Mouse (Mus musculus): ENCODE measurements around the gene Hist4h4. TPM values are rescaled to one million over a fixed set of nuclear protein-coding genes. Genes with fewer than 3 reads are reported as not detected.

The Hist4h4 gene
- polyA plus RNA-seq (2015; fragmentation: Nextera tagmentation; extraction: Ambion mirVana), result 1.1 TPM in 2 replicates

DNA sequence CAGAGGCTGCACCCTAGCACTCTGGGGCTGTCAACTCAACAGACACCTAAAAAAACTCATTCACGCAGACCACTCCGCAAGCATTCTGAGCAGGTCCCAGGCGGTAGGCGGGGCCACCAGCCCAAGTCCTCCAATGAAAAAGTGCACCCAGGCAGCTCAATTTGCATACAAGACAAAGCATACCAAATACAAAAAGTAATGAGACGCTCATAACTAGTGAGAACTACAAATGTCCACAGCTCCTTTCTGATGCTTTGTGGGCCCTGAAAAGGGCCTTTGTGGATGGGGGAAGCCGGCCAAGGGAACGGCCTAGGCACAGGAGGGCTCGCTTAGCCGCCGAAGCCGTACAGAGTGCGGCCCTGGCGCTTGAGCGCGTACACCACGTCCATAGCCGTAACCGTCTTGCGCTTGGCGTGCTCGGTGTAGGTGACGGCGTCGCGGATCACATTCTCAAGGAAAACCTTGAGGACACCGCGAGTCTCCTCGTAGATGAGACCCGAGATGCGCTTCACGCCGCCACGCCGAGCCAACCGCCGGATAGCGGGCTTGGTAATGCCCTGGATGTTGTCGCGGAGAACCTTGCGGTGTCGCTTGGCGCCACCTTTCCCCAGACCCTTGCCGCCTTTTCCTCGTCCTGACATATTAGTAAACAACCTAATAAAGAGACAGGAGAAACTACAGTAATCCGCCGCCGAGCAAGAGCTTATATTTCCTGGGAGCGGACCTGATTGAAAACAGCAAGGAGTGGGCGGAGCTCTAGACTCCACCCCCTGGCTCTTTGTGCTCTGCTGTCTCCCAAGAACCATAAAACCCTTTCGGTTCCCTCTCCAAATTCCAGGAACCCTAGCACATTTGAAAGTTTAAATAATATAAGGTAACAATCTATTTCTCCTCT is at the start of gene Hist4h4:
Gene Hist4h4 (minus strand): TSS at position 677 of the 895 bp plus-strand sequence.
- Histone ChIP-seq H3K27me3 (no peaks in the 10 kb centered on the region), H3K4me3 (replicated peaks) (peak within 1 kb of the TSS; percentile 69), H3K9me3 (no peaks in the 10 kb centered on the region), H3K36me3 (no peaks in the 10 kb centered on the region), H3K27ac (peak within 1 kb of the TSS; percentile 100), H3K4me1 (replicated peaks) (peaks cover 25% of the 10 kb centered on the region), H3K4me2 (replicated peaks) (peak within 1 kb of the TSS; percentile 76), H3K9ac (replicated peaks) (peak within 1 kb of the TSS; percentile 92)
- WGBS, result under 1% methylated on average over 50 of the region's 50 CpGs
- ATAC-seq, result peak; percentile 79

- H3K4me1 ChIP-seq (replicated peaks), result 0 out of 2 replicates have a peak, but pooled peaks cover 5% of the 10 kb centered on the region
- peak overlapping the region; percentile 32; the same call in 1 of the 2 replicates for H3K27ac ChIP-seq
- H3K27me3 ChIP-seq, result no peaks in the 10 kb centered on the region
- WGBS, result 59% methylated on average over 3 of the region's 3 CpGs
- H3K4me2 ChIP-seq (replicated peaks), result no peak overlapping the region
- no peaks in the 10 kb centered on the region for H3K36me3 ChIP-seq
- H3K4me3 ChIP-seq (replicated peaks), result no peak overlapping the region
- no peaks in the 10 kb centered on the region for H3K9me3 ChIP-seq
- no peak for ATAC-seq
- no peak overlapping the region for H3K9ac ChIP-seq (replicated peaks)
Observed at GRCm38 (mm10) chr6:136852762-136853161, 48.5 kb upstream of the Hist4h4 start.

DNA sequence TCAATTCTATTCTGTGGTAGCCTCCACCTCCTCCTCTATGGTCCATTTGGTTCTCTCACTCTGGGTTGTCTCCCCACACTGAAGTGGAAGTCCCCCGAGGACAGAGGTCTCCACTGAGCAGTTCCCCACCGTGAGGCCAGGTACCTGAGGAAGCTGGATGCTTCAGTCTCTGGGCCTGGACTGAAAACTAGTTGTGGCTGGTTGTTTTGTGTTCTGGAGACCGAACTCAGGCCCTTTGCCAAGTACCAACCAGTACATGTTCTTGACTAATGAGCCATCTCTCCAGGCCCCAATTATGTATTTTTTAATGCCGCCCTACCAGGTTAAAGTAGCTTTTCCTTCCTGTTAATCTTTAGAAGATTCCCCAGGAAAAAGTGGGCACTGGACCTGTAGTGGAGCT is 48.1 kb upstream of the Hist4h4 start:
- H3K36me3 ChIP-seq, result no peaks in the 10 kb centered on the region
- no peak for ATAC-seq
- no peak overlapping the region for H3K4me2 ChIP-seq (replicated peaks)
- peak overlapping the region; percentile 32; the same call in 1 of the 2 replicates for H3K27ac ChIP-seq
- H3K9ac ChIP-seq (replicated peaks), result no peak overlapping the region
- no peaks in the 10 kb centered on the region for H3K9me3 ChIP-seq
- 0 out of 2 replicates have a peak, but pooled peaks cover 2% of the 10 kb centered on the region for H3K4me1 ChIP-seq (replicated peaks)
- H3K27me3 ChIP-seq, result no peaks in the 10 kb centered on the region
- no peak overlapping the region for H3K4me3 ChIP-seq (replicated peaks)
- 86% methylated on average over 4 of the region's 4 CpGs for WGBS

- no peaks in the 10 kb centered on the region for H3K27me3 ChIP-seq
- 85% methylated on average over 6 of the region's 6 CpGs for WGBS
- H3K27ac ChIP-seq, result no peak overlapping the region
- H3K36me3 ChIP-seq, result no peaks in the 10 kb centered on the region
- 0 out of 2 replicates have a peak, but pooled peaks cover 2% of the 10 kb centered on the region for H3K4me1 ChIP-seq (replicated peaks)
- no peak overlapping the region for H3K4me3 ChIP-seq (replicated peaks)
- ATAC-seq, result no peak
- H3K9ac ChIP-seq (replicated peaks), result no peak overlapping the region
- H3K9me3 ChIP-seq, result no peaks in the 10 kb centered on the region
- no peak overlapping the region for H3K4me2 ChIP-seq (replicated peaks)
Observed at GRCm38 (mm10) chr6:136850267-136850666, 46.1 kb upstream of the Hist4h4 start.

DNA sequence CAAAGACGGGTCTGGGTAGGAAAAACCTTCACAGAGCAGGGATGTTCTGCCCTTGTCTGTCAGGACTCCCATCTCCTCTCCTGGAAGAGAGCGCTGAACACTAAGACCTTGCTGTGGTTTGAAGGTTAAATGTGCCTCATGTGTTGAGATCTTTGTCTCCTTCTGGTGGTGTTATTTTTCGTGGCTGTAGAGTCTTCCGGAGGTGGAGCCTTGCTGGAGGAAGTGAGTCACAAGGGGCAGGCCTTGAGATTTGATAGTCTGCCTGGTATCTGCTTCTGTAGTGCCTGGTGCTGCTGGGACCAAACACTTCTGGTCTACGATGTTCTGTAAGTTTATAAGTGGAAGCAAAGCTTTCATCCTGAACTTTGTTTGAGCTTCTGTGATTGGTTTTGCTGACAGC is 44.8 kb upstream of the Hist4h4 start:
- Histone ChIP-seq H3K27ac (no peak overlapping the region), H3K36me3 (no peaks in the 10 kb centered on the region), H3K4me1 (replicated peaks) (0 out of 2 replicates have a peak, but pooled peaks cover 2% of the 10 kb centered on the region), H3K4me2 (replicated peaks) (no peak overlapping the region), H3K9ac (replicated peaks) (no peak overlapping the region), H3K27me3 (no peaks in the 10 kb centered on the region), H3K4me3 (replicated peaks) (no peak overlapping the region), H3K9me3 (no peaks in the 10 kb centered on the region)
- WGBS, result 90% methylated on average over 5 of the region's 5 CpGs
- ATAC-seq, result no peak

DNA sequence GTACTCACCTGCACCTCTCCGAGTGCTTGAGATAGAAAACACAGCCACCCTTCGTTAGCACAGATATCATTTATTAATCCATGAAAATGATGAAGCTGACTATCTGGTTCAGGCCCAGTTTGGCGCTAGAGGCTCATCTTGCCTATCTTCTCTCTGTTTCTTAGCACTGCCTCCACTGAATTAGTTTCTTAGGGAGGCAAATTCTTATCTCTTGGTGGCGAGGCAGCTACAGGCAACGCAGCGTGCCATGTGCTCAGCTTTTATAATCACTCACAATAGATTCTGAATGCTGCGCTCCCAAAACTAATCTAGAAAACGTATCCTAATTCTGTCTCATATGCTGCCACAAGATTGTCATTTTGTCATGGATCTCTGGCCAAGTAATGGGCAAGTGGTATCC is 44.2 kb upstream of the Hist4h4 start:
- Histone ChIP-seq H3K36me3 (no peaks in the 10 kb centered on the region), H3K9me3 (no peaks in the 10 kb centered on the region), H3K4me3 (replicated peaks) (no peak overlapping the region), H3K27ac (no peak overlapping the region), H3K4me1 (replicated peaks) (0 out of 2 replicates have a peak, but pooled peaks cover 2% of the 10 kb centered on the region), H3K27me3 (no peaks in the 10 kb centered on the region), H3K9ac (replicated peaks) (no peak overlapping the region), H3K4me2 (replicated peaks) (no peak overlapping the region)
- WGBS, result 89% methylated on average over 8 of the region's 8 CpGs
- no peak for ATAC-seq

DNA sequence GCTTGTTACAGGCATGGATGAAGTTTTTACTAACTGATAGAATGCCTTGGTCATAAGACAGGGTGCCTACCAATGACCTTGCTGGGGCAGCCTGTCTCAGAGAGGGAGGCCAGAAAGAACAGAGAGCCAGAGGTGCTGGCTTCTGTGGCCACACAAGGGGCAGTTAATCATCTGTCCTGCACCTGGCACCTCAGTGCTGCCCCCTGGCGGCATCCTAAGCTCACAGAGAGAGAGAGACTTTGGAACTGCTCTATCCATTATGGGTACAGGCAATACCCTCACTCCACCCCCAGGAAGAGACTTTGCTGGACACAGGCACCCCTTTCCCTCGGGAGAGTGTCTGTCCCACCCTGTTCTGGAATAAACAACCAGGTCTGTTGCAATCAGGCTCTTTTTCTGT is 43.6 kb upstream of the Hist4h4 start:
- no peak overlapping the region for H3K27ac ChIP-seq
- 0 out of 2 replicates have a peak, but pooled peaks cover 2% of the 10 kb centered on the region for H3K4me1 ChIP-seq (replicated peaks)
- no peaks in the 10 kb centered on the region for H3K9me3 ChIP-seq
- no peak overlapping the region for H3K9ac ChIP-seq (replicated peaks)
- ATAC-seq, result no peak
- H3K4me2 ChIP-seq (replicated peaks), result no peak overlapping the region
- H3K27me3 ChIP-seq, result no peaks in the 10 kb centered on the region
- no peaks in the 10 kb centered on the region for H3K36me3 ChIP-seq
- WGBS, result 20% methylated on average over 2 of the region's 2 CpGs
- no peak overlapping the region for H3K4me3 ChIP-seq (replicated peaks)

- no peak overlapping the region for H3K27ac ChIP-seq
- H3K4me1 ChIP-seq (replicated peaks), result no peaks in the 10 kb centered on the region
- no peaks in the 10 kb centered on the region for H3K36me3 ChIP-seq
- no peak overlapping the region for H3K4me3 ChIP-seq (replicated peaks)
- H3K9ac ChIP-seq (replicated peaks), result no peak overlapping the region
- WGBS, result 91% methylated on average over 3 of the region's 3 CpGs
- H3K4me2 ChIP-seq (replicated peaks), result no peak overlapping the region
- H3K9me3 ChIP-seq, result no peaks in the 10 kb centered on the region
- no peak for ATAC-seq
- no peaks in the 10 kb centered on the region for H3K27me3 ChIP-seq
Observed at GRCm38 (mm10) chr6:136847267-136847666, 43.1 kb upstream of the Hist4h4 start.

DNA sequence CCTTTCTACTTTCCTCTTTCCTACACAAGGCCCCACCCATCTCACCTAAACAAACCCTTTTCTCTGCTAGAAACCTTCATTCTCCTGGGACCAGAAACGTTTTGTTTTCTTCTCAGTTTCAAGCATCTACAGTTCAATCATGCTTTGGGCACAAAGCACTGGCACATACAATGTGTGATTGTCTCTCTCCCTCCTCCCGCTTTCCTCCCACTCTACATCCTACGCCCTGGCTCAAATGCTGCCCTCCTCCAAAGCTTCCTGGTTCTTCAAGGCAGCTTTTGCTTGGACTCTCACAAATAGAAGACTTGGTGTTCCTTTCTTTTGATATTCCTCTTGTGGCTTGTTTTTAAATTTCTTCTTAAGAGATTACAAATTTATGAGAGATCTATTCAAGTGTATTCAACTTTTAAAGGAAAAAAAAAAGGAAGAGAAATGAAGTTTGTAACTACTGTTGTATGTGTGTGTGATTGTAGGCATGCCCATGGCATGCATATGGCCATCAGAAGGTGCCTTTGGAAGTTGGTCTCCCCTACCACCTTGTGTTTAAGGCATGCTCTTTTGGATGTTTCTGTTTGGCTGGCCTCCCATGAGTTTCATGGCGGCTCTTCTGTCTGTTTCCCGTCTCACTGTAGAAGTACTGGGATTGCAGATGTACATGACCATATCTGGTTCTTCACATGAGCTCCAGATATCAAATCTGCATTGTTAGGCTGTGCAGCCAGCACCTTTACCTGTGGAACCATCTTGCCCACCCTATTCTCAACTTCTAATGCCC is 41.7 kb upstream of the Hist4h4 start:
- 82% methylated on average over 5 of the region's 5 CpGs for WGBS
- Histone ChIP-seq H3K9me3 (no peaks in the 10 kb centered on the region), H3K4me2 (replicated peaks) (no peak overlapping the region), H3K9ac (replicated peaks) (no peak overlapping the region), H3K4me3 (replicated peaks) (no peak overlapping the region), H3K27ac (no peak overlapping the region), H3K4me1 (replicated peaks) (no peaks in the 10 kb centered on the region), H3K36me3 (no peaks in the 10 kb centered on the region), H3K27me3 (no peaks in the 10 kb centered on the region)
- ATAC-seq, result no peak

- Histone ChIP-seq H3K36me3 (no peaks in the 10 kb centered on the region), H3K4me1 (replicated peaks) (no peaks in the 10 kb centered on the region), H3K27ac (no peak overlapping the region), H3K9me3 (no peaks in the 10 kb centered on the region), H3K27me3 (no peaks in the 10 kb centered on the region), H3K4me3 (replicated peaks) (no peak overlapping the region), H3K9ac (replicated peaks) (no peak overlapping the region), H3K4me2 (replicated peaks) (no peak overlapping the region)
- 63% methylated on average over 2 of the region's 2 CpGs for WGBS
- ATAC-seq, result no peak
Observed at GRCm38 (mm10) chr6:136844903-136845302, 40.7 kb upstream of the Hist4h4 start.

- H3K27ac ChIP-seq, result no peak overlapping the region
- ATAC-seq, result no peak
- no peak overlapping the region for H3K4me3 ChIP-seq (replicated peaks)
- H3K4me2 ChIP-seq (replicated peaks), result no peak overlapping the region
- no peak overlapping the region for H3K9ac ChIP-seq (replicated peaks)
- no peaks in the 10 kb centered on the region for H3K36me3 ChIP-seq
- WGBS, result 89% methylated on average over 3 of the region's 3 CpGs
- no peaks in the 10 kb centered on the region for H3K9me3 ChIP-seq
- no peaks in the 10 kb centered on the region for H3K4me1 ChIP-seq (replicated peaks)
- H3K27me3 ChIP-seq, result no peaks in the 10 kb centered on the region
Observed at GRCm38 (mm10) chr6:136837323-136837722, 33.1 kb upstream of the Hist4h4 start.

- H3K9me3 ChIP-seq, result no peaks in the 10 kb centered on the region
- no peak for ATAC-seq
- no peak within 1 kb of the TSS for H3K27ac ChIP-seq
- H3K27me3 ChIP-seq, result peaks cover 17% of the 10 kb centered on the region
- no peak within 1 kb of the TSS for H3K4me3 ChIP-seq (replicated peaks)
- WGBS, result 73% methylated on average over 4 of the region's 4 CpGs
- H3K9ac ChIP-seq (replicated peaks), result no peak within 1 kb of the TSS
- H3K4me2 ChIP-seq (replicated peaks), result no peak within 1 kb of the TSS
- no peaks in the 10 kb centered on the region for H3K4me1 ChIP-seq (replicated peaks)
- H3K36me3 ChIP-seq, result no peaks in the 10 kb centered on the region
Observed at GRCm38 (mm10) chr6:136835352-136835751, 31.1 kb upstream of the Hist4h4 start, which contains the start of gene Smco3. TSS of gene Smco3 (minus strand) at chr6:136835452.

Measured in midbrain, embryonic 13.5 days (tissue).